Mouse (Mus musculus) midbrain, embryonic 16.5 days (tissue): ENCODE results near the gene Acvrl1. TPM values are rescaled to one million over a fixed set of nuclear protein-coding genes. Genes with fewer than 3 reads are reported as not detected.

Source experiments
- ATAC-seq: fragments of 200-750 bp; cut with Nextera tagmentation; 2 replicates; pipeline ENCODE4 v1.8.0; 2017; ENCODE audit warnings: moderate TSS enrichment
- H3K27ac ChIP-seq: fragments of 300-500 bp; sonication (generic); 2 replicates; pipeline ENCODE4 v1.5.1; 2014; ENCODE audit warnings: mild to moderate bottlenecking, low read length, mixed read lengths
- H3K27me3 ChIP-seq: fragments of 300-500 bp; sonication (generic); 2 replicates; pipeline ENCODE4 v1.6.1; 2014; ENCODE audit warnings: low read depth, low read length, mixed read lengths; ENCODE audit not compliant: control insufficient read depth, insufficient read depth
- H3K36me3 ChIP-seq: fragments of 300-500 bp; sonication (generic); 2 replicates; pipeline ENCODE4 v1.6.1; 2014; ENCODE audit warnings: mild to moderate bottlenecking, low read length, moderate library complexity, mixed read lengths; ENCODE audit not compliant: control insufficient read depth, insufficient read depth
- H3K4me1 ChIP-seq: fragments of 300-500 bp; sonication (generic); 2 replicates; pipeline ENCODE4 v1.6.1; 2014; ENCODE audit warnings: mild to moderate bottlenecking, low read length, mixed read lengths; ENCODE audit not compliant: control insufficient read depth, insufficient read depth
- H3K4me2 ChIP-seq: fragments of 300-500 bp; sonication (generic); 2 replicates; pipeline ENCODE4 v1.6.1; 2014; ENCODE audit warnings: mild to moderate bottlenecking, low read length, mixed read lengths
- H3K4me3 ChIP-seq: fragments of 300-500 bp; sonication (generic); 2 replicates; pipeline ENCODE4 v1.5.1; 2014; ENCODE audit warnings: low read depth, mild to moderate bottlenecking, low read length, moderate library complexity, mixed read lengths
- H3K9ac ChIP-seq: fragments of 300-500 bp; sonication (generic); 2 replicates; pipeline ENCODE4 v1.6.1; 2014; ENCODE audit warnings: low read depth, low read length, mixed read lengths
- H3K9me3 ChIP-seq: fragments of 300-500 bp; sonication (generic); replicated peaks from 2 replicates; pipeline ENCODE4 v1.6.1; 2014; ENCODE audit warnings: mild to moderate bottlenecking, low read length, mixed read lengths; ENCODE audit not compliant: control insufficient read depth, poor library complexity, severe bottlenecking
- WGBS: fragments of 180-500 bp; shearing (Covaris S2); extraction: QIAGEN DNeasy Blood & Tissue Kit; methylation state at CpG from one replicate; pipeline ENCODE4 v1.1.7; 2014; 5-methylcytosine and 5-hydroxymethylcytosine counted together
- polyA plus RNA-seq: library from polyadenylated mRNA; unstranded; fragments of >200 nt; fragmentation: Nextera tagmentation; extraction: Ambion mirVana; gene quantifications from 2 replicates; pipeline ENCODE4 v1.2.1, GENCODE M21; 2015

The Acvrl1 gene
- 8.0 and 10.6 TPM in 2 replicates for polyA plus RNA-seq

GRCm38 (mm10) chr15:101128181-101129089 lies at the start of gene Acvrl1:
Acvrl1 (plus strand) TSS chr15:101128522.
- Histone ChIP-seq H3K27ac (no peak within 1 kb of the TSS), H3K4me3 (peak within 1 kb of the TSS; percentile 26; the same call in 1 of the 2 replicates), H3K9me3 (no peaks in the 10 kb centered on the region), H3K9ac (no peak within 1 kb of the TSS), H3K27me3 (peaks cover 27% of the 10 kb centered on the region), H3K36me3 (no peaks in the 10 kb centered on the region), H3K4me2 (peak within 1 kb of the TSS; percentile 45), H3K4me1 (peaks cover 3% of the 10 kb centered on the region; the same call in 1 of the 2 replicates)
- ATAC-seq, result no peak
- WGBS, result 2% methylated on average over 44 of the region's 46 CpGs

GRCm38 (mm10) chr15:101078731-101079156 lies 49.6 kb upstream of the Acvrl1 start:
- Histone ChIP-seq H3K9me3 (no peaks in the 10 kb centered on the region), H3K4me2 (peak overlapping the region; percentile 90), H3K27me3 (peaks cover 4% of the 10 kb centered on the region; the same call in 1 of the 2 replicates), H3K4me1 (peaks cover 22% of the 10 kb centered on the region), H3K4me3 (peak overlapping the region; percentile 57), H3K36me3 (no peaks in the 10 kb centered on the region), H3K9ac (peak overlapping the region; percentile 71), H3K27ac (no peak overlapping the region; the same call in 1 of the 2 replicates)
- peak; percentile 60 for ATAC-seq
- 0% methylated on average over 19 of the region's 30 CpGs for WGBS

- H3K9me3 ChIP-seq, result no peaks in the 10 kb centered on the region
- no peak overlapping the region for H3K9ac ChIP-seq
- H3K4me1 ChIP-seq, result peaks cover 22% of the 10 kb centered on the region
- H3K27me3 ChIP-seq, result peaks cover 4% of the 10 kb centered on the region; the same call in 1 of the 2 replicates
- H3K27ac ChIP-seq, result no peak overlapping the region
- H3K4me3 ChIP-seq, result no peak overlapping the region
- no peak for ATAC-seq
- WGBS, result 72% methylated on average over 9 of the region's 9 CpGs
- H3K4me2 ChIP-seq, result no peak overlapping the region
- no peaks in the 10 kb centered on the region for H3K36me3 ChIP-seq
Measured at GRCm38 (mm10) chr15:101080031-101080520, 48.2 kb upstream of the Acvrl1 start.

GRCm38 (mm10) chr15:101081035-101081548 lies 47.2 kb upstream of the Acvrl1 start:
- ATAC-seq, result no peak
- H3K4me3 ChIP-seq, result no peak overlapping the region
- H3K4me1 ChIP-seq, result peaks cover 19% of the 10 kb centered on the region
- no peaks in the 10 kb centered on the region for H3K9me3 ChIP-seq
- 76% methylated on average over 7 of the region's 7 CpGs for WGBS
- H3K36me3 ChIP-seq, result no peaks in the 10 kb centered on the region
- H3K27ac ChIP-seq, result no peak overlapping the region
- no peak overlapping the region for H3K4me2 ChIP-seq
- H3K9ac ChIP-seq, result no peak overlapping the region
- peaks cover 4% of the 10 kb centered on the region; the same call in 1 of the 2 replicates for H3K27me3 ChIP-seq

- ATAC-seq, result no peak
- no peaks in the 10 kb centered on the region for H3K9me3 ChIP-seq
- H3K4me1 ChIP-seq, result peaks cover 13% of the 10 kb centered on the region
- no peak overlapping the region for H3K4me3 ChIP-seq
- no peak overlapping the region for H3K27ac ChIP-seq
- no peaks in the 10 kb centered on the region for H3K36me3 ChIP-seq
- H3K9ac ChIP-seq, result no peak overlapping the region
- WGBS, result 60% methylated on average over 4 of the region's 4 CpGs
- H3K4me2 ChIP-seq, result no peak overlapping the region
- peaks cover 4% of the 10 kb centered on the region; the same call in 1 of the 2 replicates for H3K27me3 ChIP-seq
Measured at GRCm38 (mm10) chr15:101082236-101082635, 46.1 kb upstream of the Acvrl1 start.

- no peak for ATAC-seq
- Histone ChIP-seq H3K36me3 (no peaks in the 10 kb centered on the region), H3K27ac (no peak overlapping the region), H3K4me3 (no peak overlapping the region), H3K9me3 (no peaks in the 10 kb centered on the region), H3K4me2 (no peak overlapping the region), H3K27me3 (no peaks in the 10 kb centered on the region; the same call in 1 of the 2 replicates), H3K9ac (no peak overlapping the region), H3K4me1 (peaks cover 7% of the 10 kb centered on the region)
- WGBS, result 84% methylated on average over 10 of the region's 10 CpGs
Measured at GRCm38 (mm10) chr15:101084499-101084898, 43.8 kb upstream of the Acvrl1 start.

- WGBS, result 79% methylated on average over 9 of the region's 9 CpGs
- Histone ChIP-seq H3K27me3 (no peaks in the 10 kb centered on the region), H3K36me3 (no peaks in the 10 kb centered on the region), H3K4me1 (peaks cover 7% of the 10 kb centered on the region), H3K4me3 (no peak overlapping the region), H3K9ac (no peak overlapping the region), H3K27ac (no peak overlapping the region), H3K9me3 (no peaks in the 10 kb centered on the region), H3K4me2 (no peak overlapping the region)
- ATAC-seq, result no peak
Measured at GRCm38 (mm10) chr15:101086451-101086850, 41.9 kb upstream of the Acvrl1 start.

GRCm38 (mm10) chr15:101086956-101087355 lies 41.4 kb upstream of the Acvrl1 start:
- WGBS, result 78% methylated on average over 3 of the region's 3 CpGs
- Histone ChIP-seq H3K4me2 (no peak overlapping the region), H3K4me1 (peaks cover 7% of the 10 kb centered on the region), H3K4me3 (no peak overlapping the region), H3K27me3 (no peaks in the 10 kb centered on the region), H3K9ac (no peak overlapping the region), H3K36me3 (no peaks in the 10 kb centered on the region), H3K9me3 (no peaks in the 10 kb centered on the region), H3K27ac (no peak overlapping the region)
- no peak for ATAC-seq

- Histone ChIP-seq H3K27me3 (no peaks in the 10 kb centered on the region), H3K9ac (no peak overlapping the region), H3K9me3 (no peaks in the 10 kb centered on the region), H3K4me2 (no peak overlapping the region), H3K36me3 (no peaks in the 10 kb centered on the region), H3K4me1 (peaks cover 16% of the 10 kb centered on the region), H3K27ac (peak overlapping the region; percentile 31), H3K4me3 (no peak overlapping the region)
- ATAC-seq, result no peak
- 23% methylated on average over 4 of the region's 4 CpGs for WGBS
Measured at GRCm38 (mm10) chr15:101088291-101088690, 40.0 kb upstream of the Acvrl1 start.
